Mouse (Mus musculus) T-helper 1 cell (primary cell): ENCODE measurements around the gene Haus7.
"Not testable (repeated sequence)": the region's sequence is repeated elsewhere in the genome, so short reads cannot be mapped to it uniquely, and the experiment has no call there.

Source experiments
- in situ Hi-C: fragments of 300-600 bp; cut with MboI, MseI; formaldehyde crosslinking; loops from one replicate; pipeline ENCODE4 v1.15.1; 2025; ENCODE audit warnings: high pct_unique_total_duplicates

Haus7 gene

GRCm38 (mm10) chrX:73458877-73459392 is at the start of gene Haus7:
TSS of gene Haus7 (minus strand) at chrX:73459044.
- in situ Hi-C loops: loop anchor here (10.0 kb wide), 1 partner anchor 1634 kb away; no protein-coding TSS in a partner anchor

DNA sequence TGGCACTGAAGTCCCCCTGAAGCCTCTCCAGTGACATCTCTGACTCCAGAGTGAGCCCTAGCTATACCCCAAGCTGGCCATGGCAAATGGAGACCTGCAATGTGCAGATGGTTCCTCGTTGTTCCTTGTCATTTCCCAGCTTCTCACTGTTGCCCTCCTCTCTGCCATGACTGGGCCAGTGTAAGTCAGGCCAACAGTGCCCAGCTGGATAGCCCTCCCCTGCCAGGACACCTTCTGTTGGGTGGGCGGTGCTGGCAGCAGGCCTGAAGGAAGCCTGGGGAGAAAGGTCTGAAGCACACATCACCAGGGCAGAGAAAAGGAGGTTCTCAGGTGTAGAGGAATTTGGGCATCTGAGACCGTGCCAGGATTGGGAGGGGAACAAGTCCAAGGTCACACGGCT is 47.7 kb upstream of the Haus7 start:
- in situ Hi-C loops: loop anchor here (10.0 kb wide), 1 partner anchor 1672 kb away; no protein-coding TSS in a partner anchor

DNA sequence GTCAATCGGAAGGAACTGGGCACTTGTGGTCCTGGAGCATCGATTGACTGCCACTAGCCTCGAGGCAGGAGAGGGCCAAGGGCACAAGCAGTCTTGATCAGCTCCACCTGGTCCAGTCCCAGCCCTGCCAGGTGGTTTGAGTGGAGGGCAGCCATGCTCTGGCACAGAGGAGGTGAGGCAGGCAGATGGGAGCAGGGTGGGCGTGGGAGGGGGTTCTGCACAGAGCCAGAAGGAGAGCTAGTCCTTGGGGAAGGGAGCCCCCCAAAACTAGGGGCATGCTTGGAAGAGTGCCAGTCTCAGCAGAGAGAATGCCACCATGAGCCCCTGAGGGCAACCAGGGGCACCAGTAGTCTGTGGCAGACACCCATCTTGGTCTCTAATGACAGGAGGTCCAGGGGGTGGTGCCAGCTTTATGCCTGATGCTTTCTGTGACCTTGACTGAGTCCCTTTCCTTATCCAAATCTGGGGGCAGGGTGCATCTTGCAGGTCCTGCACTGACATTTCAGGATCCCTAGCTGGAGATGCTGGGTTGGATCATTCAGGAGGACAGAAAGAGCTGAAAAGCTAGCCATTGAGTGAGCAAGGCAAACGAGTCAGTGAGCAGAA is 46.4 kb upstream of the Haus7 start:
- in situ Hi-C loops: loop anchor here (10.0 kb wide), 1 partner anchor 1670 kb away; no protein-coding TSS in a partner anchor

DNA sequence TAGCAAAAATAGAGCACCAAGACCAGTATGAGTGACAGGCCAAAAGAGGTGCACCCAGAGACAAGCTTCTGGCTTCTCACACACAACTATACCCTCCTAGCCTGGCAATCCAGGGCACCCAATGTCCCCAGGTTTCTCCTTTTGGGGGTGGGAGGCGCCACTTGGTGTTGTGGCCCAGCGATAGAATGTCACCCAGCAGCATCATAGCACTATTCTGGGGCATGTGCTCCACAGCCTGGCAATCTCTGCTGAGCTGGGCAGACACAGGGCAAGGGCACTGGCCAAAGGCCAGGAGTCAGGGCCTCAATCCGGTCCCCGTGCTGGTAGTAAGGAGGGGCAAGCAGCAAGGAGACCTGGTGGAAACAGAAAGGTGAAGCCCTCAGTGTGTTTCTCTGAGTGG is 37.9 kb upstream of the Haus7 start:
- in situ Hi-C loops: no loop called here

DNA sequence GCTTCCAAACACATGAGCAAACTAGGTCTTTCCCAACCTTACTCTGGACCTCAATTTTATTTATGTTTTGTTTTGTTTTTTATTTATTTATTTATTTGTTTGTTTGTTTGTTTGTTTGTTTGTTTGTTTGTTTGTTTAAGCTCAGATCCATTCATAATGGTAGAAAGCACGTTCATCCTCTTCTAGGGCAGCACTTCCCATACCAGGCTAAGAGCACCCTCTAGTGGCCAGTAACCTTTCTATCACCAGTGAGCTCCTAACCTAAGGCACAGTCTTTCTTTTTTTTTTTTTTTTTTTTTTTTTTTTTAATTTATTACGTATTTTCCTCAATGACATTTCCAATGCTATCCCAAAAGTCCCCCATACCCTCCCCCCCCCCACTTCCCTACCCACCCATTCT is 34.7 kb upstream of the Haus7 start:
- in situ Hi-C loops: not testable (repeated sequence)

- in situ Hi-C loops: no loop called here
Observed at GRCm38 (mm10) chrX:73490804-73491203, 32.0 kb upstream of the Haus7 start.

GRCm38 (mm10) chrX:73490186-73490585 is 31.3 kb upstream of the Haus7 start:
- in situ Hi-C loops: no loop called here

- in situ Hi-C loops: loop anchor here (5.0 kb wide), 1 partner anchor 40 kb away; no protein-coding TSS in a partner anchor
Observed at GRCm38 (mm10) chrX:73486920-73487319, 28.1 kb upstream of the Haus7 start.

DNA sequence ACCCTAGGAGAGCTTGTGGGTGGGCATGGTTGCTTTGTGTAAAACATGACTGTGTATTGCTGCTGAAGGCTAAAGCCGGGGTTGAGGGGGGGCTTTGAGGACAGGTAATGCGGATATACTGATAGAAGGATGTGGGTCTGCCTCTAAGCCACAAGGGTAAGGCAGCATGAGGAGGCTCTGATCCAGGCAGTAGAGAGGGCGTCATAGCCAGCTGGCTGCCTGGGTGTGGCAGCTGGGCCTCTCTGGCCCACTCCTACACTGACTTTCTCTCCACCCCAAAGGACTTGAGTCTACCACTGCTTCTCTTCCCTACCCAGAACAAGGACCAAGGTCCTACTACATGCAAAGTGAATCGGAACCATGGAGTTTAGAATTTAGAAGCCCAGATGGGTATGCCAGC is 26.0 kb upstream of the Haus7 start:
- in situ Hi-C loops: loop anchor here (5.0 kb wide), 1 partner anchor 38 kb away; no protein-coding TSS in a partner anchor

GRCm38 (mm10) chrX:73484076-73484475 is 25.2 kb upstream of the Haus7 start:
- in situ Hi-C loops: no loop called here

GRCm38 (mm10) chrX:73483484-73483810 is 24.6 kb upstream of the Haus7 start, which contains the start of gene Bgn:
TSS of gene Bgn (plus strand) at chrX:73483602.
- in situ Hi-C loops: no loop called here

DNA sequence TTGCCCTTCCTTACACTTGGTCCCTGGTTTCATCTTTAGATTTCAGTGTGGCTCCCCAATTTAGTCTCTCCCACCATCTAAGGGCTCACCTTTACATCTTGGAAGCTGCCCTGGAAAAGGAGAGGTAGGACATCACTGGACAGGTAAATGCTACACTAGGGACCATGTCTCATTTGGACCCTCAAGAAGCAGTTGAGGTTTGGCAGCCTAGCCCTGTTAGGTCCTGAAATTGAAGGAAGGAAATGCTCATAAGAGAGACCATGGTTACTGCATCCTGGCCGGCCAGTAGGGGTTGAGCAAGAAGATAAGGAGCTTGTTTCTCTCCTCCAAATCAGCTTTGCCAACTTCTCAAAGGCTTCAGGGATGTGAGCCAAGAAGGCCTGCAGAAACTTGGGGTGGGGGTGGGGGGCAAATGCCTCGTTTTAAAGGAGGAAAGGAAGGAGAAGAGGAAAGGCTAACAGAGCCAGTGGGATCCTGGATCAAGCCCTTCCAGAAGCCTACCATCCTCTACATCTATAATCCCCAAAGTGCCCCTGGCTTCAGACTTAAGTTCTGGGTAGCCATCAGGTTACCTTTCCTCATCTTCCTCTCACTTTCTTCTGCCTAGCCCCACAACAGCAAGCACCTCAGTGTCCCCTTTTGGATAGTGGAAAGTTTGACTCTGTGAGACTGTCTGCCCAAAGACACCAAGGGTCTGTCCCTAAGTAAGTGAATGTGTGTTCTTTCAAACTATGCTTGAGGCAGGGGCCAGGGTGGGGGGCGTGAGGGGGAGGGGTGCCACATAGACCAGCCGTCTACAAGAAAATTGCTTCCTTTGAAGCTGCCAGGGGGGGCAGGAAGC is 24.0 kb upstream of the Haus7 start:
- in situ Hi-C loops: no loop called here

GRCm38 (mm10) chrX:73480334-73480733 is 21.5 kb upstream of the Haus7 start:
- in situ Hi-C loops: no loop called here

- in situ Hi-C loops: no loop called here
Observed at GRCm38 (mm10) chrX:73479656-73480055, 20.8 kb upstream of the Haus7 start.

DNA sequence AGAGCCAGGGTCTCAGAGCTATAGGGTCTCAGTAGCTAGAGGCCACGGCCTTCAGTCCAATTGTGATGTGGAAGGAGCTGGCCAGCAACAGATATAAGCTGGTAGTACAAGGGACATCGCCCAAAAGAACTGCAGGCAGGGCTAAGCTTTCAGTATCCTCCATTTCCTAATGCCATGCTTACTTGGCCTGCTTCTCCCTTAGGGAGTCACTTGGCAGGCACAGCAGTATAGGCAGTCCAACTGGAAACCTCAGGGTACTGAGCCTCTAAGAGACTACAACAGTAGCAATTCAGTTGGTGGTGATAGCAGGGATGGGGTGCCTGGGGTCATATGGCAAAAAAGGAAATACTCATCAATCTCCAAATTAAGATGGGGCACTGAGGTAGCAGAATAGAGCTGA is 18.7 kb upstream of the Haus7 start:
- in situ Hi-C loops: no loop called here

DNA sequence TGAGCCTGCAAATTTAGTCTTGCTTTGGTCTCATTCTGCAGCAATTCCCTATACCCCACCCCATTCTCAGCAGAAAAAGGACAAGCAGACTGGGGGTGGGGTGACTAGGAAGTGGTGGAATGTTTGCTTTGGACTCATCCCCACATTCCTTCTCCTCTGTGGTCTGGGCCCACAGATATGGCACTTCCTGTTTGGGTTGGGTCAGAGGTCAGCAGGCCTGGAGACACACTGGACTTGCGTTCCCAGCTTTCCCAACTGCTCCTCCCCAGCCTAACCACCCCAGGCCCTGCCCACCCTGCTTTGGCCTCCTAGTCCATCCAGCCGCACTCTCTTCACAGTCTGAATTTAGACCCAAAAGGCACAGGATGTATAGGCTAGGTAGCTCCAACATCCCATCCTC is 17.8 kb upstream of the Haus7 start:
- in situ Hi-C loops: no loop called here

DNA sequence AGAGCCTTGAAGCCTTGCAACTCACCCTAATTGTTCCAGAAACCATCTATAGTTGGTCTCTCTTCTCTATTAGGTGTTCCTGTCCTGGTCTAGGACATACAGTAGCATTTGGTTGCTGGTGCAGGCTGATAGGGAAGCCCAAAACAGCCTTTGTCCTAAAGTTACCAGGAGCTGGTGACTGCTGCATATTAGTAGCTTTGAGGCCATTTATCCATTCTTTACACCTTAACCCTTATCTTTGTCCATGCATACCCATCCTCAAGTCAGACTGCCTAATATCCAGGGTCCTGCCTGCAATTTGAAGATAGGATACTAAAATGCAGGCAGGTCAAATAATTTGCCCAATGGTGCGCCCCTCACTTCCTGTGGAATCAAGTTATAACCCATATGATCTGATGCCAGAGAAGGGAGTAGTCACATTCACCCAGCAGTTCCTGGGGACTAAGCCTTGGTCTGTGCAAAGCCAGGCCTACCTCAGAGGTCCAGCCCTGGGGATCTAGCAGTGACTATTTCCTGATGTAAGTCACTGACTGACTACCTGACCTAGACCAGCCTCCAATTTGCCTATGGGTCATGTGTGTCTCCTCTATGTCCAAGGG is 16.9 kb upstream of the Haus7 start:
- in situ Hi-C loops: no loop called here

- in situ Hi-C loops: no loop called here
Observed at GRCm38 (mm10) chrX:73474340-73475165, 15.7 kb upstream of the Haus7 start.

DNA sequence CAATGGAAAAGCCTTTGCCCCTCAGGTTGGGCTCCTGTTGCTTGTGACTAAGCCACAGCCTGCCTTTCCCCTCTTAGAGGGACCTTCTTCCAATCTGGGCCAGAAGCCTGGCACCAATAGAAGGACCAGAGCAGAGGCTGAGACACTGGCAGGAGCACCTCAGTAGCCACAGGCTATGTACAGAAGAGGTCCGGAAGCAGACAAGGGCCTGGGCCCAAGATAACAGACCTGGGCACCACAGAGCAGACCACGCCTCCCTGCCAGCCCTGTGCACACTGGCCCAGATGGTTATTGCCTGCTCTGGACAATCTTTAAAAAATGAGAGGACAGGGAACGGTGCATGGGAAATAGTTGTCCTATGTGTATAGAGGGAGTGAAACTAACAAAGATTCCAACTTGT is 12.9 kb upstream of the Haus7 start:
- in situ Hi-C loops: no loop called here

GRCm38 (mm10) chrX:73468752-73469151 is 9.9 kb upstream of the Haus7 start:
- in situ Hi-C loops: no loop called here

- in situ Hi-C loops: no loop called here
Observed at GRCm38 (mm10) chrX:73468330-73468729, 9.5 kb upstream of the Haus7 start.
